Mouse (Mus musculus) adrenal gland, adult (tissue): ENCODE results near the gene Gm29423.
"Not testable (repeated sequence)": the region's sequence is repeated elsewhere in the genome, so short reads cannot be mapped to it uniquely, and the experiment has no call there.

ENCODE experiments used
- DNase-seq, 2 experiments: peaks; one replicate each; pipeline ENCODE4 v3.0.0; 2022 to 2023; ENCODE audit warnings: low spot score in 1 of 2; ENCODE audit not compliant: inconsistent age in 2 of 2

Gm29423 gene

DNA sequence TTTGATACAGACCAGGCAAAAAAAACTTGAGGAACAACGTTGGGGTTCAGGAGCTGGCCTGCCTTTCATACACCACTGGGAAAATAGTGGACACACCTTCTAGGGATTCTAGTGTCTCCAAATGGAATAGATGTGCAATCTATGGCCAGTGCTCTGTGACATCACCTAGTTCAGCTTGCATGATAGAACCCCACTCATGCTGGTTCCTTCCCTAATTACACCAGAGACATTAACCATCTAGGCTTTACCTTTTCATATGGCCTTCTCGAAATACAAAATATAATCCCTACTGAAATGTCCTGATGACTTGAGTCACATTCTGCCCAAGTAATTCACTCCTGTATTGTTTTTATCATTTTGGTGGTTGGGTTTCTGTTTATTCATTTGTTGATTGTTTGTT, at the start of gene Gm29423, which contains the start of gene Gm29644:
TSS of gene Gm29423 (minus strand) at position 101 of the 400 bp plus-strand sequence.
TSS of gene Gm29644 (minus strand) at position 157 of the 400 bp plus-strand sequence.
- DNase-seq, result not testable (repeated sequence)

DNA sequence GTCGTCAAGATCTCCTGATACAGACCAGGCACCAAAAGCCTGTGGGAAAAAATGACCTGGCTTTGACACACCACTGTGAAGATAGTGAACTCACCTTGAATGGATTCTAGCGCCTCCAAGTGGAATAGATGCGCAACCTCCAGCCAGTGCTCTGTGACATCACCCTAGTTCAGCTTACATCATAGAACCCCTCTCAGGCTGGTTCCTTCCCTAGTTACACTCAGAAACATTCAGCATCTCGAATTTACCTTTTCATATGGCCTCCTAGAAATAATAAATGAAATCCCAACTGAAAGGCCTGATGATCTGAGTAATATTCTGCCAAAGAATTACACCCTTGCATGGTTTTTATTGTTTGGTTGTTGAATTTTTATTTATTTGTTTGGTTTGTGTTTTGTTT, 29.5 kb downstream of the Gm29423 start, which contains the start of gene Gm21118:
TSS of gene Gm21118 (minus strand) at position 101 of the 400 bp plus-strand sequence.
- DNase-seq, result not testable (repeated sequence)
